8 mouse cellular contexts compared by ENCODE assay signal in genomic region chr2:163675144-163675619, GRCm38 (mm10). TPM values are rescaled to one million over a fixed set of nuclear protein-coding genes. Genes with fewer than 3 reads are reported as not detected.
A peak's percentile ranks its signal among the peaks of the same experiment; 100 is the strongest.
DNase-seq lines count a peak whose midpoint lies in the region; ATAC-seq lines count a peak whose summit lies in the region.

No protein-coding gene starts in this region.

- no peak for ATAC-seq in megakaryocyte-erythroid progenitor cell, adult 5-6 weeks (replicated peaks; ENCODE audit: low FRiP score, low TSS enrichment, poor library complexity, severe bottlenecking)

- DNase-seq in layer of hippocampus, adult 8-10 months (ENCODE audit: low spot score in 2 of 2) = peak; percentile 24 to 50
- no peak for DNase-seq in layer of hippocampus, adult 9-10 months (ENCODE audit: low spot score)
- DNase-seq in brain, adult 2 months (ENCODE audit: low read depth, low spot score) = peak; percentile 96
- peak; percentile 62 to 63 for DNase-seq in cerebellum, postnatal 36 days
- peak; percentile 35 to 58 for DNase-seq in kidney, postnatal 4 days
- DNase-seq in urinary bladder, adult 2 months (ENCODE audit: low spot score) = no peak
- no peak for DNase-seq in frontal cortex, postnatal 14 days (ENCODE audit: low spot score in 2 of 2)

RNA-seq across cellular contexts. Expression of gene Pkig, which starts 17.0 kb away (rescaled TPM):
- total RNA-seq in layer of hippocampus, adult 8-10 months (2022) = 10 to 100 TPM; 67.0 to 98.4 (median 83.6) TPM
- total RNA-seq in megakaryocyte-erythroid progenitor cell, adult 5-6 weeks (2014; fragmentation: Nextera tagmentation) = 92.1 and 105 TPM in 2 replicates
- total RNA-seq in megakaryocyte-erythroid progenitor cell, adult 5-6 weeks (2017) = 38.2 and 70.3 TPM in 2 replicates
- polyA plus RNA-seq in urinary bladder, adult 2 months (2012; rRNA removed) = 83.9 and 114 TPM in 2 replicates

RNA-seq across cellular contexts. Expression of gene Serinc3, which starts 30.3 kb away (rescaled TPM):
- total RNA-seq in layer of hippocampus, adult 8-10 months (2022) = 100 to 1,000 TPM; 201 to 242 (median 213) TPM
- total RNA-seq in megakaryocyte-erythroid progenitor cell, adult 5-6 weeks (2014; fragmentation: Nextera tagmentation) = 438 and 460 TPM in 2 replicates
- 469 and 531 TPM in 2 replicates for total RNA-seq in megakaryocyte-erythroid progenitor cell, adult 5-6 weeks (2017)
- polyA plus RNA-seq in urinary bladder, adult 2 months (2012; rRNA removed) = 321 and 344 TPM in 2 replicates

Comparison
In these comparisons a context has a peak if more than half of its experiments do, and no peak if none do; other contexts are left out.
1. DNase-seq: peak in layer of hippocampus, adult 8-10 months (2 of 2), brain, adult 2 months (single experiment), cerebellum, postnatal 36 days (2 of 2) and kidney, postnatal 4 days (2 of 2); none in layer of hippocampus, adult 9-10 months (single experiment), urinary bladder, adult 2 months (single experiment) and frontal cortex, postnatal 14 days (0 of 2).